Mouse (Mus musculus) liver, embryonic 16.5 days (tissue): Measurements from ENCODE around the gene Atxn1. TPM values are rescaled to one million over a fixed set of nuclear protein-coding genes. Genes with fewer than 3 reads are reported as not detected.

Experiments used
- ATAC-seq: fragments of 200-750 bp; cut with Nextera tagmentation; 2 replicates; pipeline ENCODE4 v1.8.0; 2017; ENCODE audit warnings: low read depth, mild to moderate bottlenecking, moderate number of reproducible peaks, moderate library complexity
- H3K27ac ChIP-seq: fragments of 300-500 bp; sonication (generic); 2 replicates; pipeline ENCODE4 v1.5.1; 2014; ENCODE audit warnings: mild to moderate bottlenecking, low read length
- H3K27me3 ChIP-seq: fragments of 300-500 bp; sonication (generic); 2 replicates; pipeline ENCODE4 v1.6.1; 2014; ENCODE audit warnings: low read depth, low read length, mixed read lengths; ENCODE audit not compliant: control insufficient read depth, insufficient read depth
- H3K36me3 ChIP-seq: fragments of 300-500 bp; sonication (generic); 2 replicates; pipeline ENCODE4 v1.6.1; 2014; ENCODE audit warnings: mild to moderate bottlenecking; ENCODE audit not compliant: control insufficient read depth, insufficient read depth
- H3K4me1 ChIP-seq: fragments of 300-500 bp; sonication (generic); 2 replicates; pipeline ENCODE4 v1.6.1; 2014; ENCODE audit warnings: low read depth, low read length, mixed read lengths; ENCODE audit not compliant: control insufficient read depth
- H3K4me2 ChIP-seq: fragments of 300-500 bp; sonication (generic); 2 replicates; pipeline ENCODE4 v1.6.1; 2014; ENCODE audit warnings: low read depth, low read length, mixed read lengths
- H3K4me3 ChIP-seq: fragments of 300-500 bp; sonication (generic); 2 replicates; pipeline ENCODE4 v1.5.1; 2014; ENCODE audit warnings: low read depth, mild to moderate bottlenecking, low read length
- H3K9ac ChIP-seq: fragments of 300-500 bp; sonication (generic); 2 replicates; pipeline ENCODE4 v1.6.1; 2014; ENCODE audit warnings: low read depth, low read length
- H3K9me3 ChIP-seq: fragments of 300-500 bp; sonication (generic); replicated peaks from 2 replicates; pipeline ENCODE4 v1.6.1; 2016; ENCODE audit warnings: low read length; ENCODE audit not compliant: control insufficient read depth
- WGBS: fragments of 180-500 bp; shearing (Covaris S2); extraction: QIAGEN DNeasy Blood & Tissue Kit; methylation state at CpG from one replicate; pipeline ENCODE4 v1.1.7; 2014; ENCODE audit not compliant: insufficient replicate concordance; 5-methylcytosine and 5-hydroxymethylcytosine counted together
- polyA plus RNA-seq: library from polyadenylated mRNA; unstranded; fragments of >200 nt; fragmentation: Nextera tagmentation; extraction: Ambion mirVana; gene quantifications from 2 replicates; pipeline ENCODE4 v1.2.1, GENCODE M21; 2015

Atxn1 gene
- polyA plus RNA-seq, 1 experiment from 2014 or later = 3.2 TPM

DNA sequence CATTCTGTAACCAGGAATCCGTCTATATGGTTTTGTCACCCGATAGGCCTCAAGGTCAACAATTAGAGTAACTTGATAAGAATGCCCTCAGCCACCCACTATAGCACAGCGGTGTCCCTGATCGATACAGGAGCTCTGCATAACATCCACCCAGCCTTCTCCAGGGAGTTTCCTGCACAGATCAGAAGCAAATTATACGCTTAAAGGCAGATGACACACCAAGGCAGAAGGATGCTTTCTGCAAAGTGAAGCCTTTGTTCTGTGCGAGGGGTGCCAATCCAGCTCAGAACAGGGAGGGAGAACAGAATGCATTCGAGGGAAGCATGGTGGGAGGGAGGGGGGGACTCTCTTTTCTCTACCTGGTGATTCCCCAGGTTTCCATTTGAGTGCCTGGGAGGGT, 221.0 kb downstream of the Atxn1 start:
- H3K4me1 ChIP-seq = no peaks in the 10 kb centered on the region
- 60% methylated on average over 7 of the region's 7 CpGs for WGBS
- no peak overlapping the region for H3K9ac ChIP-seq
- H3K4me2 ChIP-seq = no peak overlapping the region
- H3K9me3 ChIP-seq = no peaks in the 10 kb centered on the region
- H3K36me3 ChIP-seq = no peaks in the 10 kb centered on the region
- H3K27ac ChIP-seq = no peak overlapping the region
- no peak for ATAC-seq
- H3K27me3 ChIP-seq = no peaks in the 10 kb centered on the region
- H3K4me3 ChIP-seq = no peak overlapping the region

DNA sequence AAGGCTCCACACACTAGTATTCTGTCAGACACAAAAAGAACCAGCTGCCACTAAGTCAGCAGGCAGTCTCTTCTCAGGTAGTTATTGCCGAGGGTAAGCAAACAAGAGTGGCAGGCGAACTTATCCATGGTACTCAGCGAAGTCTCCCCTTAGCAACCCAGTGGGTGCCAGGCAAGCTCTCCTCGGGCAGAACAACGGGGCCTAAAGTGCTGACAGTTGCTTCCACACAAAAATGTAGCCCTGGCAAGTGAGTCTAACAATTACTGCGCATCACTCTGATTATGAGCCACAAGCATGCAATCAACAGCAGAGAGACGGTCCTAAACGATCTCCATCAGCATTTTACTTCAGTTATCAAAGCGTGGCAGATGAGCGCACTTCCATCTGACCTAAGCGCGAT, 224.4 kb downstream of the Atxn1 start:
- H3K36me3 ChIP-seq = no peaks in the 10 kb centered on the region
- 73% methylated on average over 12 of the region's 12 CpGs for WGBS
- no peak for ATAC-seq

GRCm38 (mm10) chr13:45736241-45736640, 228.6 kb downstream of the Atxn1 start:
- Histone ChIP-seq H3K36me3 (0 out of 2 replicates have a peak, but pooled peaks cover 2% of the 10 kb centered on the region), H3K27me3 (no peaks in the 10 kb centered on the region), H3K9ac (no peak overlapping the region), H3K4me1 (no peaks in the 10 kb centered on the region), H3K4me2 (no peak overlapping the region), H3K9me3 (no peaks in the 10 kb centered on the region), H3K4me3 (no peak overlapping the region), H3K27ac (no peak overlapping the region)
- 73% methylated on average over 4 of the region's 4 CpGs for WGBS
- no peak for ATAC-seq

More for the DNA sequence above, 224.4 kb downstream of the Atxn1 start:
- Histone ChIP-seq H3K27me3 (no peaks in the 10 kb centered on the region), H3K27ac (no peak overlapping the region), H3K4me3 (no peak overlapping the region), H3K9ac (no peak overlapping the region), H3K4me2 (no peak overlapping the region), H3K9me3 (no peaks in the 10 kb centered on the region), H3K4me1 (no peaks in the 10 kb centered on the region)

DNA sequence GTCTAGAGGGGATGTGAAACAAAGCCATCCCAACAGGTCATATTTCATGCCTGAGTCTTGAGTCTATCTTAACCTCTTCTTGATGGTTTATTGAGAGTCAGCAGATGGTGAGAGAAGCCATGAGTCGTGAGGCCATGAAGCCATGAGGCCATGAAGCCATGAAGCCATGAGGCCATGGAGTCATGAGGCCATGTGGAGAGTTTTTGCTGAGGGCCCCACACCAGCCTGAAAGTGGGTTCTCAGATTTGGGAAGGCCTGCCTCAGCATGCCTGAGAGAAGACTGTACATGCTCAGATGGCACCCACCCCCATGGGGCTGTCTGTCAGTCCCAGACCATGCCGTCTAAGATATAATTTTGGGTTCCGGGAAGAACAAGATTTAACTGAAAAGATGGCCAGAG, 229.0 kb downstream of the Atxn1 start:
- Histone ChIP-seq H3K9me3 (no peaks in the 10 kb centered on the region), H3K4me1 (no peaks in the 10 kb centered on the region), H3K9ac (no peak overlapping the region), H3K4me3 (no peak overlapping the region), H3K36me3 (0 out of 2 replicates have a peak, but pooled peaks cover 2% of the 10 kb centered on the region), H3K27ac (no peak overlapping the region), H3K4me2 (no peak overlapping the region), H3K27me3 (no peaks in the 10 kb centered on the region)
- WGBS = 77% methylated on average over 3 of the region's 3 CpGs
- no peak for ATAC-seq

- no peak overlapping the region for H3K4me3 ChIP-seq
- H3K27me3 ChIP-seq = no peaks in the 10 kb centered on the region
- 0 out of 2 replicates have a peak, but pooled peaks cover 2% of the 10 kb centered on the region for H3K36me3 ChIP-seq
- 60% methylated on average over 3 of the region's 3 CpGs for WGBS
- no peak overlapping the region for H3K4me2 ChIP-seq
- H3K4me1 ChIP-seq = no peaks in the 10 kb centered on the region
- H3K9ac ChIP-seq = no peak overlapping the region
- no peak overlapping the region for H3K27ac ChIP-seq
- no peak for ATAC-seq
- H3K9me3 ChIP-seq = no peaks in the 10 kb centered on the region
Measured at GRCm38 (mm10) chr13:45734531-45734930, 230.3 kb downstream of the Atxn1 start.

DNA sequence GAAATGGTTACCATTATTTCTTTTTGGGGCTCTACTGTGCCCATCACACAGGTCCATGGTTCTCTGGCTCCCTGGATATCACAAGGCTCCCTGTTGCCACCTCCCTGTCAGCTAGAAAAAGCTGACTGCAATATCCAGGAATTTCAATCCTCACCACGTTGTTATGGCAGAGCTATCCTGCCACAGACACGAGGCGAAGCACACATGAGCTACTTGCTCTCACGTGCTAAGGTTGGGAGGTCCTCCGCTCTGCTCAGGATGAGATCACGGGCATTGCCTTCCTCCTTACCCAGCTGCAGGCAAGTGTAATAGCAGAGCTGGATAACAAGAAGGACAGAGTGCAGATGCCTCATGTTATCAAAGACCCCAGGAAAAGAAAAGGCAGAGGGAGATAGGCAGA, 232.2 kb downstream of the Atxn1 start:
- no peak for ATAC-seq
- H3K27me3 ChIP-seq = no peaks in the 10 kb centered on the region
- H3K4me2 ChIP-seq = no peak overlapping the region
- 0 out of 2 replicates have a peak, but pooled peaks cover 2% of the 10 kb centered on the region for H3K36me3 ChIP-seq
- no peak overlapping the region for H3K9ac ChIP-seq
- H3K27ac ChIP-seq = no peak overlapping the region
- no peaks in the 10 kb centered on the region for H3K9me3 ChIP-seq
- H3K4me3 ChIP-seq = no peak overlapping the region
- 67% methylated on average over 6 of the region's 6 CpGs for WGBS
- H3K4me1 ChIP-seq = no peaks in the 10 kb centered on the region

- Histone ChIP-seq H3K4me3 (no peak overlapping the region), H3K9me3 (no peaks in the 10 kb centered on the region), H3K27ac (no peak overlapping the region), H3K36me3 (no peaks in the 10 kb centered on the region), H3K27me3 (no peaks in the 10 kb centered on the region), H3K4me2 (no peak overlapping the region), H3K4me1 (no peaks in the 10 kb centered on the region), H3K9ac (no peak overlapping the region)
- no peak for ATAC-seq
Measured at GRCm38 (mm10) chr13:45726917-45727316, 237.9 kb downstream of the Atxn1 start.

DNA sequence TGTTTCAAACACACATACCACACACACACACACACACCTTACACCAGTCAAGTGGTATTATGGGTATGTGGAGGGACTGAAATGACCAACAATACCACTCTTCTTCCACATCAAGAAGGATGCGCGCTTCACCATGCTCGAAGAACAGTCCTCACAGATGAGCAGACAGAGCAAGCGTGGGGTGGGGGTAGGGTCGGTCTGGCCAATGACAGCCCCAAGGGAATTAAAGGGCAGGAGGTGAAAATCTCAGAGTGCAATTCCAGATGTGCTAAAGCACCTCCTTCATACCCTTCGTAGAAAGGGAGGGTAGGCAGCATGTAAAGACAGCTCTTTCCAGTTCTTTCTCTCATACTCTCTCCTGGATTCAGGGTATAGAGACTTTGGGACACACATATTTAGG, 238.6 kb downstream of the Atxn1 start:
- Histone ChIP-seq H3K36me3 (no peaks in the 10 kb centered on the region), H3K9me3 (no peaks in the 10 kb centered on the region), H3K4me2 (no peak overlapping the region), H3K27me3 (no peaks in the 10 kb centered on the region), H3K9ac (no peak overlapping the region), H3K4me3 (no peak overlapping the region), H3K27ac (no peak overlapping the region), H3K4me1 (no peaks in the 10 kb centered on the region)
- no peak for ATAC-seq
- WGBS = 76% methylated on average over 6 of the region's 6 CpGs

DNA sequence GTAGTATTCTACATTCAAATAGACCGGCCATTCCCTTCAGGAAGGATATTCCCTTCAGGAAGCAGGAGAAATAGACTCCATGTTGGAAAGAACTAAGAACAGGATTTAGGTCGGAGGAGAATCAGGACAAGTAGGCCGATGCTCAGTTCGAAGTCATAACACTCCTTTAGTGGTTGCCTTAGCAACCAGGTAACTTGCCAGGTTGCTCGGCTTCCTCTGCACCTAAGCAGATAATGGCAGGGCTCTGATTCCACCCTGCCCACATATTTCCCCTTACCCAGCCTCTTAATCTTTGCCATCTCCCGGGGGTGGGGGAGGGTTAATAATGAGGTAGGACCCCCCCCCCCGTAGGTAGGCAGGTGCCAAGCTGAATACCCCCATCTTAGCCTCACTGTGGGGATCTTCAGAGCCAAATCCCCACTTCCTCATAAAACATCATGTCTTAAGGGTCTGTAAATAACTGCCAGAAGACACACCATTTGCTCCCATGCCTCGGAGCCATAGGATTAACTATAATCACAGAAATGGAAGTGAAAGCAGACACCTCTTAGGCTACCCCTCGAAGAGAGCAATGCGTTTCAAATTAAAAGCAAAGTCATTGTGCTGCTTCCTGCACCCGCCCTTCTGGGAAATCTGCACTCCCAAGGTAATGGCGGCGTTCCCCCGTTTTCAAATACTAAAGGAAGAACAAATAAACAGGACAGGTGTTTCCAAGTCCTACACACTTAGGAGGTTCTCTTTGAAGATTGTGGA, 240.1 kb downstream of the Atxn1 start:
- WGBS = 65% methylated on average over 14 of the region's 14 CpGs
- Histone ChIP-seq H3K27me3 (no peaks in the 10 kb centered on the region), H3K4me1 (no peaks in the 10 kb centered on the region), H3K36me3 (no peaks in the 10 kb centered on the region), H3K4me2 (no peak overlapping the region), H3K4me3 (no peak overlapping the region), H3K27ac (no peak overlapping the region), H3K9me3 (no peaks in the 10 kb centered on the region), H3K9ac (no peak overlapping the region)
- ATAC-seq = no peak
